8 mouse cellular contexts compared by ENCODE assay signal in genomic region chr11:69118765-69119164, GRCm38 (mm10). TPM values are rescaled to one million over a fixed set of nuclear protein-coding genes. Genes with fewer than 3 reads are reported as not detected.
DNase-seq lines count a peak whose midpoint lies in the region; ATAC-seq and TF ChIP-seq lines count a peak whose summit lies in the region.

No protein-coding gene starts in this region.

- H3K4me1 ChIP-seq in ES-E14 (ENCODE audit: control insufficient read depth in 2 of 2, insufficient read depth in 2 of 2, low read length in 2 of 2, poor library complexity in 1 of 2), result peaks cover 0 to 4% of the 10 kb centered on the region in 2 experiments; a peak in 1 of 4 replicates
- H3K4me1 ChIP-seq in forebrain, embryonic 16.5 days (replicated peaks; ENCODE audit: control insufficient read depth, insufficient read depth, low read length), result peaks cover 32% of the 10 kb centered on the region
- H3K4me1 ChIP-seq in hindbrain, embryonic 12.5 days, result peaks cover 33% of the 10 kb centered on the region

- peak overlapping the region; percentile 59 to 72 for H3K4me3 ChIP-seq in ES-E14 (ENCODE audit: insufficient read depth in 1 of 2, low read depth in 1 of 2, low read length in 2 of 2, poor library complexity in 1 of 2, severe bottlenecking in 1 of 2)
- H3K4me3 ChIP-seq in forebrain, embryonic 16.5 days (replicated peaks; ENCODE audit: low read length), result peak overlapping the region; percentile 77
- H3K4me3 ChIP-seq in hindbrain, embryonic 12.5 days, result peak overlapping the region; percentile 84

- H3K27me3 ChIP-seq in forebrain, embryonic 16.5 days (replicated peaks; ENCODE audit: control insufficient read depth, insufficient read depth, low read length), result peaks cover 3% of the 10 kb centered on the region; the same call in 1 of the 2 replicates
- H3K27me3 ChIP-seq in hindbrain, embryonic 12.5 days, result peaks cover 53% of the 10 kb centered on the region

- WGBS in forebrain, embryonic 16.5 days, result 1% methylated on average over 15 of the region's 15 CpGs
- WGBS in hindbrain, embryonic 12.5 days, result 1% methylated on average over 15 of the region's 15 CpGs

- peak; percentile 22 for ATAC-seq in forebrain, embryonic 16.5 days
- ATAC-seq in hindbrain, embryonic 12.5 days (ENCODE audit: low FRiP score), result no peak

- peak overlapping the region; percentile 93 for H3K4me2 ChIP-seq in forebrain, embryonic 16.5 days (ENCODE audit: low read length)
- peak overlapping the region; percentile 97 for H3K4me2 ChIP-seq in hindbrain, embryonic 12.5 days (replicated peaks)

- H3K9ac ChIP-seq in ES-E14 (ENCODE audit: insufficient read depth, low read depth, low read length, poor library complexity, severe bottlenecking), result no peak overlapping the region
- H3K9ac ChIP-seq in forebrain, embryonic 16.5 days (replicated peaks; ENCODE audit: low read depth, low read length), result no peak overlapping the region
- H3K9ac ChIP-seq in hindbrain, embryonic 12.5 days, result no peak overlapping the region

- in situ Hi-C loops in ES-E14 (cut with MboI; ENCODE audit: low sequenced_read_pairs in 2 of 2, unreplicated experiment in 2 of 2), result no loop called here

- H3K27ac ChIP-seq in ES-E14 (ENCODE audit: insufficient read depth, low read depth, low read length, poor library complexity, severe bottlenecking), result no peak overlapping the region
- no peak overlapping the region for H3K27ac ChIP-seq in forebrain, embryonic 16.5 days (ENCODE audit: low read length)
- no peak overlapping the region for H3K27ac ChIP-seq in hindbrain, embryonic 12.5 days

- no peaks in the 10 kb centered on the region for H3K9me3 ChIP-seq in ES-E14 (ENCODE audit: control insufficient read depth, insufficient read depth, low read depth, low read length)
- H3K9me3 ChIP-seq in forebrain, embryonic 16.5 days (ENCODE audit: control insufficient read depth, low read length), result no peaks in the 10 kb centered on the region
- H3K9me3 ChIP-seq in hindbrain, embryonic 12.5 days (replicated peaks), result no peaks in the 10 kb centered on the region

- no peaks in the 10 kb centered on the region for H3K36me3 ChIP-seq in ES-E14 (ENCODE audit: control insufficient read depth, insufficient read depth, low read length, poor library complexity, severe bottlenecking)
- no peaks in the 10 kb centered on the region for H3K36me3 ChIP-seq in forebrain, embryonic 16.5 days (ENCODE audit: control insufficient read depth, insufficient read depth)
- no peaks in the 10 kb centered on the region for H3K36me3 ChIP-seq in hindbrain, embryonic 12.5 days

- no peak for DNase-seq in ES-E14 (ENCODE audit: low read depth, low spot score)
- DNase-seq in cerebellum, adult 18-20 months, result peak; percentile 87 to 95
- DNase-seq in layer of hippocampus, postnatal 14 days (ENCODE audit: low spot score in 2 of 2), result peak; percentile 87 to 94
- peak; percentile 95 for DNase-seq in lung, postnatal 36 days
- peak; percentile 93 for DNase-seq in retina, postnatal 1 day
- peak; percentile 86 for DNase-seq in urinary bladder, postnatal 14 days (ENCODE audit: low spot score)

TF ChIP-seq in ES-E14, 5 proteins besides CTCF, POLR2A, EP300 and RAD21:
- TF ChIP-seq MAFK (IDR thresholded peaks at IDR 0.05; ENCODE audit: insufficient read depth, low read depth, low read length) (peak; percentile 94), CHD2 (IDR thresholded peaks at IDR 0.05; ENCODE audit: low read depth, low read length) (no peak), ZNF384 (IDR thresholded peaks at IDR 0.05; ENCODE audit: low read depth, low read length) (peak; percentile 95)
TF ChIP-seq in ES-E14: peak in this region for 2.

RNA-seq across cellular contexts. Expression of gene Hes7, which starts 1.4 kb away (rescaled TPM):
- not detected in 2 replicates for total RNA-seq in ES-E14 (2012; rRNA removed)
- 0.26 and 0.67 TPM in 2 replicates for polyA plus RNA-seq in forebrain, embryonic 16.5 days (2015; fragmentation: Nextera tagmentation; extraction: Ambion mirVana)
- polyA plus RNA-seq in hindbrain, embryonic 12.5 days (2016; fragmentation: Nextera tagmentation; extraction: Ambion mirVana), result 0.25 and 0.49 TPM in 2 replicates
- total RNA-seq in layer of hippocampus, postnatal 14 days (2021), result under 1 TPM; 0.46 to 0.62 TPM

RNA-seq across cellular contexts. Expression of gene 9130213A22Rik, which starts 3.6 kb away (rescaled TPM):
- not detected in 2 replicates for total RNA-seq in ES-E14 (2012; rRNA removed)
- 0.39 and 0.71 TPM in 2 replicates for polyA plus RNA-seq in forebrain, embryonic 16.5 days (2015; fragmentation: Nextera tagmentation; extraction: Ambion mirVana)
- 0.26 and 0.29 TPM in 2 replicates for polyA plus RNA-seq in hindbrain, embryonic 12.5 days (2016; fragmentation: Nextera tagmentation; extraction: Ambion mirVana)
- under 1 TPM; 0.88 to 0.95 TPM for total RNA-seq in layer of hippocampus, postnatal 14 days (2021)

RNA-seq across cellular contexts. Expression of gene Aloxe3, which starts 6.9 kb away (rescaled TPM):
- total RNA-seq in ES-E14 (2012; rRNA removed), result 0.49 and 1.4 TPM in 2 replicates
- polyA plus RNA-seq in forebrain, embryonic 16.5 days (2015; fragmentation: Nextera tagmentation; extraction: Ambion mirVana), result 2.8 and 3.5 TPM in 2 replicates
- polyA plus RNA-seq in hindbrain, embryonic 12.5 days (2016; fragmentation: Nextera tagmentation; extraction: Ambion mirVana), result 0.41 and 0.65 TPM in 2 replicates
- 1 to 10 TPM; 2.9 to 5.7 TPM for total RNA-seq in layer of hippocampus, postnatal 14 days (2021)

RNA-seq across cellular contexts. Expression of gene Per1, which starts 23.7 kb away (rescaled TPM):
- 6.0 and 8.6 TPM in 2 replicates for total RNA-seq in ES-E14 (2012; rRNA removed)
- polyA plus RNA-seq in forebrain, embryonic 16.5 days (2015; fragmentation: Nextera tagmentation; extraction: Ambion mirVana), result 11.8 and 12.1 TPM in 2 replicates
- polyA plus RNA-seq in hindbrain, embryonic 12.5 days (2016; fragmentation: Nextera tagmentation; extraction: Ambion mirVana), result 9.8 and 11.6 TPM in 2 replicates
- total RNA-seq in layer of hippocampus, postnatal 14 days (2021), result 10 to 100 TPM; 84.4 to 86.8 TPM

RNA-seq across cellular contexts. Expression of gene Vamp2, which starts 30.5 kb away (rescaled TPM):
- total RNA-seq in ES-E14 (2012; rRNA removed), result 7.1 and 9.0 TPM in 2 replicates
- polyA plus RNA-seq in forebrain, embryonic 16.5 days (2015; fragmentation: Nextera tagmentation; extraction: Ambion mirVana), result 217 and 259 TPM in 2 replicates
- 140 and 159 TPM in 2 replicates for polyA plus RNA-seq in hindbrain, embryonic 12.5 days (2016; fragmentation: Nextera tagmentation; extraction: Ambion mirVana)
- total RNA-seq in layer of hippocampus, postnatal 14 days (2021), result 1,000 to 10,000 TPM; 1,073 to 1,118 TPM
